Mouse (Mus musculus) stomach, embryonic 16.5 days (tissue): ENCODE results near the gene Chaf1a. TPM values are rescaled to one million over a fixed set of nuclear protein-coding genes. Genes with fewer than 3 reads are reported as not detected.

ENCODE experiments used
- ATAC-seq: fragments of 200-750 bp; cut with Nextera tagmentation; 2 replicates; pipeline ENCODE4 v1.8.0; 2017; ENCODE audit warnings: moderate number of reproducible peaks, moderate TSS enrichment; ENCODE audit not compliant: insufficient read depth, low FRiP score
- H3K27ac ChIP-seq: fragments of 300-500 bp; sonication (generic); 2 replicates; pipeline ENCODE4 v1.5.1; 2014; ENCODE audit warnings: low read length
- H3K27me3 ChIP-seq: fragments of 300-500 bp; sonication (generic); 2 replicates; pipeline ENCODE4 v1.6.1; 2014; ENCODE audit warnings: low read length, control low read depth, mixed read lengths; ENCODE audit not compliant: control insufficient read depth, insufficient read depth
- H3K36me3 ChIP-seq: fragments of 300-500 bp; sonication (generic); 2 replicates; pipeline ENCODE4 v1.6.1; 2014; ENCODE audit warnings: low read length; ENCODE audit not compliant: control insufficient read depth, insufficient read depth
- H3K4me1 ChIP-seq: fragments of 300-500 bp; sonication (generic); 2 replicates; pipeline ENCODE4 v1.6.1; 2014; ENCODE audit warnings: low read length, control low read depth, mixed read lengths; ENCODE audit not compliant: control insufficient read depth, insufficient read depth
- H3K4me2 ChIP-seq: fragments of 300-500 bp; sonication (generic); 2 replicates; pipeline ENCODE4 v1.6.1; 2014; ENCODE audit warnings: low read depth, low read length, mixed read lengths
- H3K4me3 ChIP-seq: fragments of 300-500 bp; sonication (generic); replicated peaks from 2 replicates; pipeline ENCODE4 v1.5.1; 2014; ENCODE audit warnings: mild to moderate bottlenecking, low read length
- H3K9ac ChIP-seq: fragments of 300-500 bp; sonication (generic); 2 replicates; pipeline ENCODE4 v1.6.1; 2014; ENCODE audit warnings: low read length
- H3K9me3 ChIP-seq: fragments of 300-500 bp; sonication (generic); replicated peaks from 2 replicates; pipeline ENCODE4 v1.6.1; 2016; ENCODE audit warnings: low read length, control low read depth; ENCODE audit not compliant: control insufficient read depth
- WGBS: fragments of 180-500 bp; shearing (Covaris S2); extraction: QIAGEN DNeasy Blood & Tissue Kit; methylation state at CpG from one replicate; pipeline ENCODE4 v1.1.7; 2014; 5-methylcytosine and 5-hydroxymethylcytosine counted together
- polyA plus RNA-seq: library from polyadenylated mRNA; unstranded; fragments of >200 nt; fragmentation: Nextera tagmentation; extraction: Ambion mirVana; gene quantifications from 2 replicates; pipeline ENCODE4 v1.2.1, GENCODE M21; 2015

Chaf1a gene
- polyA plus RNA-seq, 1 experiment from 2014 or later, result 17.8 TPM

- H3K4me3 ChIP-seq, result no peak overlapping the region
- no peaks in the 10 kb centered on the region; the same call in 1 of the 2 replicates for H3K4me1 ChIP-seq
- H3K36me3 ChIP-seq, result no peaks in the 10 kb centered on the region
- no peaks in the 10 kb centered on the region for H3K27me3 ChIP-seq
- no peaks in the 10 kb centered on the region for H3K9me3 ChIP-seq
- no peak for ATAC-seq
- no peak overlapping the region for H3K27ac ChIP-seq
- H3K4me2 ChIP-seq, result no peak overlapping the region
- H3K9ac ChIP-seq, result no peak overlapping the region
- 78% methylated on average over 3 of the region's 3 CpGs for WGBS
Measured at GRCm38 (mm10) chr17:56112743-56113142, 72.5 kb downstream of the Chaf1a start.

DNA sequence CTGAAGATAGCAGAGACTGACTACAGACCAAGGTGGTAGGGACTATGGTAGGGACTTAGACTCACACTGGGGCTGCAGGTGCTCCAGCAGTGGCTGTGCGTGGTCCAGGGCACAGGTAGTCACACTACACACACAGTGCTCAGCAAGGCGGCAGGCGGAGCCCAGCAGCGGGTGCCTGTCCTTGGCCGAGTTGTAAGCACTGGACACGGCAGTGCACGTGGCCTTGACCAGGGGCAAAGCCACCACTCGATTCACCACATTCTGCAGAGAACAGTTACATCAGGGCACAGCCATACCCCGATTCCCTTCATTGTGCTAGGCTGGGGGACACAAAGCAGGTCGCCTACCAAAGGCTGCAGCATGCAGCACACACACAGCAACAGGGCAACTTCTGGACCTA lies 76.0 kb downstream of the Chaf1a start:
- Histone ChIP-seq H3K36me3 (no peaks in the 10 kb centered on the region), H3K4me3 (no peak overlapping the region), H3K27me3 (peaks cover 18% of the 10 kb centered on the region), H3K9ac (no peak overlapping the region), H3K4me1 (peaks cover 4% of the 10 kb centered on the region; the same call in 1 of the 2 replicates), H3K27ac (no peak overlapping the region), H3K9me3 (no peaks in the 10 kb centered on the region), H3K4me2 (no peak overlapping the region)
- ATAC-seq, result no peak
- 73% methylated on average over 10 of the region's 10 CpGs for WGBS

DNA sequence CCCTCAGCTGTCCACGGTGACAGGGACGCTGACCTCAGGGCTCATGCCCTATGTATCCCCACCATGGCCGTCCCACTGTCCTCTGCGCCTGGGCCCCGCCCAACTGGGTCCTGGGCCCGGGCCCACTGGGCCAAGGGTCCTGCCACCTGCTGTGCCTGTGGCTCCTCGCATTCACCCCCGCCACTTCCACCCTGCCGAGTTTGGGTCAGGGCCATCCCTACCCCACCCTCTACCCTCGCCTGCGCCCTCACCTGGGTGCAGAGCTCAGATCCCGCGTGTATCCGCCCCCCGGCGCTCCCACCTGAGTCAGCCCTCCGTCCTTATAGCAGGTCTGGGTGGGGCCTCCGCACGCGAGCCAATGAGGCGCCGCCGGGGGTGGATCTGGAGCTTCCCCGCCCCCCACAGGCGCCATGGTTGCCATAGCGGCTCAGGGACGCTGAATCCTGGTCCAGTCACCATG lies 77.0 kb downstream of the Chaf1a start, which contains the start of gene Plin5:
TSS of gene Plin5 (minus strand) at position 346 of the 460 bp plus-strand sequence.
- Histone ChIP-seq H3K36me3 (no peaks in the 10 kb centered on the region), H3K4me3 (peak within 1 kb of the TSS; percentile 33), H3K27ac (no peak within 1 kb of the TSS), H3K27me3 (peaks cover 29% of the 10 kb centered on the region), H3K4me1 (peaks cover 4% of the 10 kb centered on the region; the same call in 1 of the 2 replicates), H3K9me3 (peaks cover 2% of the 10 kb centered on the region), H3K9ac (no peak within 1 kb of the TSS; the same call in 1 of the 2 replicates), H3K4me2 (peak within 1 kb of the TSS; percentile 55)
- peak; percentile 76 for ATAC-seq
- WGBS, result 1% methylated on average over 27 of the region's 27 CpGs

GRCm38 (mm10) chr17:56119431-56119830 lies 79.2 kb downstream of the Chaf1a start:
- no peak overlapping the region for H3K9ac ChIP-seq
- peak overlapping the region; percentile 20; the same call in 1 of the 2 replicates for H3K4me2 ChIP-seq
- H3K4me3 ChIP-seq, result no peak overlapping the region
- no peak overlapping the region for H3K27ac ChIP-seq
- peaks cover 8% of the 10 kb centered on the region for H3K9me3 ChIP-seq
- H3K36me3 ChIP-seq, result no peaks in the 10 kb centered on the region
- peaks cover 10% of the 10 kb centered on the region; the same call in 1 of the 2 replicates for H3K4me1 ChIP-seq
- 30% methylated on average over 12 of the region's 12 CpGs for WGBS
- ATAC-seq, result no peak
- H3K27me3 ChIP-seq, result peaks cover 39% of the 10 kb centered on the region

- WGBS, result 6% methylated on average over 66 of the region's 66 CpGs
- Histone ChIP-seq H3K27me3 (peaks cover 42% of the 10 kb centered on the region), H3K4me3 (peak overlapping the region; percentile 15), H3K36me3 (no peaks in the 10 kb centered on the region), H3K4me2 (peak overlapping the region; percentile 20), H3K9ac (no peak overlapping the region), H3K4me1 (peaks cover 10% of the 10 kb centered on the region; the same call in 1 of the 2 replicates), H3K27ac (no peak overlapping the region), H3K9me3 (peaks cover 8% of the 10 kb centered on the region)
- ATAC-seq, result no peak
Measured at GRCm38 (mm10) chr17:56119981-56120880, 80.0 kb downstream of the Chaf1a start.

DNA sequence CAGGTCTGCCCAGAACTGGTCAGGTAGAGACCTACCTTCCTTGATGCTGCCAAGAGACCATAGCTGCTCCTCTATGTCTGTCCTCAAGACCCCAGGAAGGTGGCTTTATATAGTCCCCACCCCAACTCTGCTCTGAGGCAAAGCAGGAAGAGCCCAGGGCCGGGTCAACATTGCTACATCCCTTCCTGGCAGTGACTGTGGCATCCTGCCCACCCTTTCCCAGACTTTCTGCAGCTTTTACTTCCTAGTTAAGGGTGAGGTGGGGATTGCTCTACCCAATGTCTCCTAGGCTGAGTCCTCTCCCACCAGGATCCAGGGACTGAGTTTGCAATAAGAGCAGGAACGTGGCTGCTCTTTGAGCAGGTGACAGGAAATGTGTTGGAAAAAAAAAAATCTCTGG lies 81.6 kb downstream of the Chaf1a start, which contains the start of gene Lrg1:
TSS of gene Lrg1 (minus strand) at position 176 of the 400 bp plus-strand sequence.
- Histone ChIP-seq H3K4me3 (no peak within 1 kb of the TSS), H3K27me3 (peaks cover 42% of the 10 kb centered on the region), H3K9me3 (peaks cover 8% of the 10 kb centered on the region), H3K4me1 (peaks cover 10% of the 10 kb centered on the region; the same call in 1 of the 2 replicates), H3K36me3 (no peaks in the 10 kb centered on the region), H3K27ac (no peak within 1 kb of the TSS), H3K9ac (no peak within 1 kb of the TSS), H3K4me2 (no peak within 1 kb of the TSS)
- 54% methylated on average over 2 of the region's 2 CpGs for WGBS
- no peak for ATAC-seq

Other genes starting within 250 kb of the Chaf1a start
- gene Zfp119a, start 161.5 kb upstream of the Chaf1a start, polyA plus RNA-seq, result 9.0 and 10.7 TPM in 2 replicates
- gene Zfp959, start 148.3 kb upstream of the Chaf1a start, polyA plus RNA-seq, result 12.6 and 13.2 TPM in 2 replicates
- 6.0 and 6.2 TPM in 2 replicates for gene Zfp119b, start 90.9 kb upstream of the Chaf1a start, polyA plus RNA-seq
- gene Ebi3, start 87.8 kb upstream of the Chaf1a start, polyA plus RNA-seq, result 4.0 and 4.7 TPM in 2 replicates
- gene Yju2, start 81.3 kb upstream of the Chaf1a start, polyA plus RNA-seq, result 21.6 and 24.3 TPM in 2 replicates
- gene Shd, start 70.0 kb upstream of the Chaf1a start, polyA plus RNA-seq, result 8.1 and 8.6 TPM in 2 replicates
- gene Fsd1, start 53.9 kb upstream of the Chaf1a start, polyA plus RNA-seq, result 9.9 and 13.9 TPM in 2 replicates
- 41.2 and 53.7 TPM in 2 replicates for gene Stap2, start 34.9 kb upstream of the Chaf1a start, polyA plus RNA-seq
- gene Mpnd, start 34.7 kb upstream of the Chaf1a start, polyA plus RNA-seq, result 52.0 and 60.7 TPM in 2 replicates
- gene Sh3gl1, start 3.8 kb upstream of the Chaf1a start, polyA plus RNA-seq, result 145 and 154 TPM in 2 replicates
- gene Ubxn6, start 34.6 kb downstream of the Chaf1a start, polyA plus RNA-seq, result 39.4 and 42.1 TPM in 2 replicates
- 77.3 and 80.1 TPM in 2 replicates for gene Hdgfl2, start 39.2 kb downstream of the Chaf1a start, polyA plus RNA-seq
- gene Plin4, start 69.4 kb downstream of the Chaf1a start, polyA plus RNA-seq, result 0.80 and 0.90 TPM in 2 replicates
- gene Plin5, start 77.2 kb downstream of the Chaf1a start, polyA plus RNA-seq, result 0.62 and 1.2 TPM in 2 replicates
- gene Lrg1, start 81.6 kb downstream of the Chaf1a start, polyA plus RNA-seq, result 1.3 and 1.4 TPM in 2 replicates
- gene Sema6b, start 99.9 kb downstream of the Chaf1a start, polyA plus RNA-seq, result 0.50 and 0.71 TPM in 2 replicates
- gene Tnfaip8l1, start 122.0 kb downstream of the Chaf1a start, polyA plus RNA-seq, result 11.9 and 14.3 TPM in 2 replicates
- gene Mydgf, start 143.5 kb downstream of the Chaf1a start, polyA plus RNA-seq, result 106 and 116 TPM in 2 replicates
- 32.6 and 37.4 TPM in 2 replicates for gene Dpp9, start 178.5 kb downstream of the Chaf1a start, polyA plus RNA-seq
- gene Fem1a, start 216.4 kb downstream of the Chaf1a start, polyA plus RNA-seq, result 12.3 and 12.9 TPM in 2 replicates
- gene Ticam1, start 236.3 kb downstream of the Chaf1a start, polyA plus RNA-seq, result 7.6 and 9.6 TPM in 2 replicates